Mouse (Mus musculus): ENCODE data around the gene Cep95. TPM values are rescaled to one million over a fixed set of nuclear protein-coding genes. Genes with fewer than 3 reads are reported as not detected.
A peak's percentile ranks its signal among the peaks of the same experiment; 100 is the strongest.
"Not testable (repeated sequence)": the region's sequence is repeated elsewhere in the genome, so short reads cannot be mapped to it uniquely, and the experiment has no call there.

Cep95 gene
- total and polyA plus RNA-seq, 3 experiments: 17.5 to 21.7 (median 19.3) TPM

DNA sequence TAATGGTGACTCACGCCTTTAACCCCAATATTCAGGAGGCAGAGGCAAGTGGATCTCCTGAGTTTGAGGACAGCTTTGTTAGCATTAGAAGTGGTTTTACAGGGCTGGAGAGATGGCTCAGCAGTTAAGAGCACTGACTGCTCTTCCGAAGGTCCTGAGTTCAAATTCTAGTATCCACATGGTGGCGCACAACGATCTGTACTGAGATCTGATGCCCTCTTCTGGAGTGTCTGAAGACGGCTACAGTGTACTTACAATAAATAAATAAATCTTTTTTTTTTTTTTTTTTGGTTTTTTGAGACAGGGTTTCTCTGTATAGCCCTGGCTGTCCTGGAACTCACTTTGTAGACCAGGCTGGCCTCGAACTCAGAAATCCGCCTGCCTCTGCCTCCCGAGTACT, 48.3 kb upstream of the Cep95 start:
- dilution Hi-C loops (cut with MboI; ENCODE audit: extremely low pct_ligation_motif_present, extremely low pct_unique_long_range_greater_than_20kb, low sequenced_read_pairs); H3K4me2 ChIP-seq (ENCODE audit: insufficient read depth, low read depth, poor library complexity, severe bottlenecking); H3K79me2 ChIP-seq (replicated peaks; ENCODE audit: control insufficient read depth, extremely low read depth, insufficient read depth, poor library complexity, severe bottlenecking); H3K9me3 ChIP-seq (replicated peaks; ENCODE audit: low read length); H3K27ac ChIP-seq (ENCODE audit: insufficient read depth, low read depth); in situ Hi-C loops (cut with MboI; ENCODE audit: low pct_ligation_motif_present, low pct_unique_long_range_greater_than_20kb, low sequenced_read_pairs); H3K4me3 ChIP-seq (replicated peaks in 1 of 3; ENCODE audit: low read depth in 2 of 3, low read length in 2 of 3, poor library complexity in 1 of 3); H3K9ac ChIP-seq (ENCODE audit: insufficient read depth, low read depth); H3K27me3 ChIP-seq (replicated peaks); DNase-seq (ENCODE audit: extremely low read depth): not testable (repeated sequence)
- TF ChIP-seq ZNF384 (IDR thresholded peaks at IDR 0.05; ENCODE audit: low read depth, low read length): 0 out of 2 replicates have a peak, but pooled peaks have one; percentile 10
- peak in 1 of 2 experiments; percentile 62; a peak in 2 of 4 replicates for TF ChIP-seq CTCF (conservative IDR thresholded peaks at IDR 0.05 in 1 of 2, IDR thresholded peaks at IDR 0.05 in 1 of 2; ENCODE audit: low read depth in 2 of 2, low read length in 2 of 2)
- peak; percentile 35 for TF ChIP-seq SMC3 (IDR thresholded peaks at IDR 0.05; ENCODE audit: low read depth, low read length)
- peak; percentile 10 for TF ChIP-seq RAD21 (IDR thresholded peaks at IDR 0.05; ENCODE audit: low read depth, low read length)
- Histone ChIP-seq H3K36me3 (replicated peaks in 1 of 2; ENCODE audit: control insufficient read depth in 1 of 2, insufficient read depth in 1 of 2, low read length in 1 of 2) (peaks cover 3 to 29% of the 10 kb centered on the region in 2 experiments), H3K4me1 (ENCODE audit: control insufficient read depth in 1 of 2, insufficient read depth in 2 of 2) (peaks cover 3 to 69% of the 10 kb centered on the region in 2 experiments; a peak in 3 of 4 replicates)

DNA sequence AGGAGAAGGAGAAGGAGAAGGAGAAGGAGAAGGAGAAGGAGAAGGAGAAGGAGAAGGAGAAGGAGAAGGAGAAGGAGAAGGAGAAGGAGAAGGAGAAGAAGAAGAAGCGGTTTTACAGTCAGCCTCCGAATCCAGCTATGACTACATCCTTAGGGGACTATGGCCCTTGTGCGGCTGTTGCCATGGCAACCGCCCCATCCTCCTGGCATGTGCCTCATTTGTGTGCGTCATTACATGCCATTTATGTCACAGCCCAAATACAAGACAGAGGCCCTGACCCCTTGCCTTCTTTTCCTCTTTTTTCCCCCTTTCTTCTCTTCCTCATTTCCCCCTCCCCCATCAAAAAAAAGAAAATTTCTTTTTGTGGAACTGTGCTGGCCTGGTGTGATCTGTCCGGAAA, 47.8 kb upstream of the Cep95 start:
- H3K4me3 ChIP-seq (replicated peaks in 1 of 3; ENCODE audit: low read depth in 2 of 3, low read length in 2 of 3, poor library complexity in 1 of 3): no peak overlapping the region
- DNase-seq (ENCODE audit: extremely low read depth): peak; percentile 94
- peaks cover 5% of the 10 kb centered on the region for H3K9me3 ChIP-seq (replicated peaks; ENCODE audit: low read length)
- peaks cover 4 to 29% of the 10 kb centered on the region in 2 experiments for H3K36me3 ChIP-seq (replicated peaks in 1 of 2; ENCODE audit: control insufficient read depth in 1 of 2, insufficient read depth in 1 of 2, low read length in 1 of 2)
- H3K4me2 ChIP-seq (ENCODE audit: insufficient read depth, low read depth, poor library complexity, severe bottlenecking): no peak overlapping the region
- peaks cover 9% of the 10 kb centered on the region for H3K79me2 ChIP-seq (replicated peaks; ENCODE audit: control insufficient read depth, extremely low read depth, insufficient read depth, poor library complexity, severe bottlenecking)
- no peak overlapping the region for H3K27ac ChIP-seq (ENCODE audit: insufficient read depth, low read depth)
- H3K4me1 ChIP-seq (ENCODE audit: control insufficient read depth in 1 of 2, insufficient read depth in 2 of 2): peaks cover 3 to 64% of the 10 kb centered on the region in 2 experiments; a peak in 3 of 4 replicates
- no peak overlapping the region for H3K9ac ChIP-seq (ENCODE audit: insufficient read depth, low read depth)
- TF ChIP-seq PAX5 (IDR thresholded peaks at IDR 0.05; ENCODE audit: low read length): no peak
- no peak for TF ChIP-seq TBP (conservative IDR thresholded peaks at IDR 0.05; ENCODE audit: low read depth, low read length)
- peak; percentile 54 for TF ChIP-seq BHLHE40 (IDR thresholded peaks at IDR 0.05; ENCODE audit: low read depth, low read length)
- peak; percentile 29 for TF ChIP-seq EP300 (IDR thresholded peaks at IDR 0.05; ENCODE audit: low read length)
- TF ChIP-seq ZNF384 (IDR thresholded peaks at IDR 0.05; ENCODE audit: low read depth, low read length): 0 out of 2 replicates have a peak, but pooled peaks have one; percentile 2
- peak; percentile 64 for TF ChIP-seq MXI1 (IDR thresholded peaks at IDR 0.05; ENCODE audit: low read depth, low read length)
- no peaks in the 10 kb centered on the region for H3K27me3 ChIP-seq (replicated peaks)
- dilution Hi-C loops (cut with MboI; ENCODE audit: extremely low pct_ligation_motif_present, extremely low pct_unique_long_range_greater_than_20kb, low sequenced_read_pairs) (no loop called here), in situ Hi-C loops (cut with MboI; ENCODE audit: low pct_ligation_motif_present, low pct_unique_long_range_greater_than_20kb, low sequenced_read_pairs) (no loop called here)

DNA sequence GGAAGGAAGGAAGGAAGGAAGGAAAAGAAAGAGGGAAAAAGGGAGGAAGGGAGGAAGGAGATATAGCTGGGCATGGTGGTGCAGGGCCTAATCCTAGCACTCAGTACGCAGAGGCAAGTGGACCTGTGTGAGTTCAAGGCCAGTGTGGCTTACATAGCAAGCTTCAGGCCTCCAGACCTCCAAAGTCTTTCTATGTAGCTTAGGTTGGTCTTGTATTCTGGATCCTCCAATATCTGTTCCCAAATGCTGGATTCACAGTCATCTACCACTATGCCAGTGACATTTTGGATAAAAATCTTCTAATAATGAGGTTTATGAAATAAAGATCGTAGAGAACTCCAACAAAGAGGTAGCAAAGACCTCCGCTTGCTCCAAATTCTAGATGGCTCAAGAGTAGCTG, 47.2 kb upstream of the Cep95 start:
- H3K27ac ChIP-seq (ENCODE audit: insufficient read depth, low read depth): peak overlapping the region; percentile 41; the same call in 1 of the 2 replicates
- H3K4me1 ChIP-seq (ENCODE audit: control insufficient read depth in 1 of 2, insufficient read depth in 2 of 2): peaks cover 3 to 58% of the 10 kb centered on the region in 2 experiments; a peak in 3 of 4 replicates
- no peak overlapping the region for H3K4me2 ChIP-seq (ENCODE audit: insufficient read depth, low read depth, poor library complexity, severe bottlenecking)
- H3K9ac ChIP-seq (ENCODE audit: insufficient read depth, low read depth): no peak overlapping the region
- H3K36me3 ChIP-seq (replicated peaks in 1 of 2; ENCODE audit: control insufficient read depth in 1 of 2, insufficient read depth in 1 of 2, low read length in 1 of 2): peaks cover 4 to 25% of the 10 kb centered on the region in 2 experiments
- in situ Hi-C loops (cut with MboI; ENCODE audit: low pct_ligation_motif_present, low pct_unique_long_range_greater_than_20kb, low sequenced_read_pairs) (no loop called here), dilution Hi-C loops (cut with MboI; ENCODE audit: extremely low pct_ligation_motif_present, extremely low pct_unique_long_range_greater_than_20kb, low sequenced_read_pairs) (no loop called here)
- TF ChIP-seq ETS1 (conservative IDR thresholded peaks at IDR 0.05; ENCODE audit: low read depth, low read length) (no peak), NELFE (IDR thresholded peaks at IDR 0.05; ENCODE audit: low read depth, low read length) (no peak), USF2 (conservative IDR thresholded peaks at IDR 0.05; ENCODE audit: low read depth, low read length) (no peak), ZNF384 (IDR thresholded peaks at IDR 0.05; ENCODE audit: low read depth, low read length) (no peak), HCFC1 (IDR thresholded peaks at IDR 0.05; ENCODE audit: low read depth, low read length) (no peak), BHLHE40 (IDR thresholded peaks at IDR 0.05; ENCODE audit: low read depth, low read length) (no peak), RCOR1 (conservative IDR thresholded peaks at IDR 0.05; ENCODE audit: low read depth, low read length) (no peak), TBP (conservative IDR thresholded peaks at IDR 0.05; ENCODE audit: low read depth, low read length) (no peak), UBTF (IDR thresholded peaks at IDR 0.05; ENCODE audit: low read depth, low read length) (no peak), ZMIZ1 (IDR thresholded peaks at IDR 0.05; ENCODE audit: low read depth, low read length) (no peak), EP300 (IDR thresholded peaks at IDR 0.05; ENCODE audit: low read length) (no peak), PAX5 (IDR thresholded peaks at IDR 0.05; ENCODE audit: low read length) (no peak), IRF4 (IDR thresholded peaks at IDR 0.05; ENCODE audit: low read depth, low read length) (no peak), RAD21 (IDR thresholded peaks at IDR 0.05; ENCODE audit: low read depth, low read length) (no peak), MAZ (IDR thresholded peaks at IDR 0.05; ENCODE audit: low read depth, low read length) (no peak), CHD2 (IDR thresholded peaks at IDR 0.05; ENCODE audit: low read length) (no peak)
- H3K79me2 ChIP-seq (replicated peaks; ENCODE audit: control insufficient read depth, extremely low read depth, insufficient read depth, poor library complexity, severe bottlenecking): peaks cover 9% of the 10 kb centered on the region
- no peak overlapping the region for H3K4me3 ChIP-seq (replicated peaks in 1 of 3; ENCODE audit: low read depth in 2 of 3, low read length in 2 of 3, poor library complexity in 1 of 3)
- peaks cover 5% of the 10 kb centered on the region for H3K9me3 ChIP-seq (replicated peaks; ENCODE audit: low read length)
- DNase-seq (ENCODE audit: extremely low read depth): no peak
- no peaks in the 10 kb centered on the region for H3K27me3 ChIP-seq (replicated peaks)
